Mouse (Mus musculus) kidney, embryonic 16.5 days (tissue): ENCODE results near the gene Nxpe5. TPM values are rescaled to one million over a fixed set of nuclear protein-coding genes. Genes with fewer than 3 reads are reported as not detected.
"Not testable (repeated sequence)": the region's sequence is repeated elsewhere in the genome, so short reads cannot be mapped to it uniquely, and the experiment has no call there.

Experiments
- ATAC-seq: fragments of 200-750 bp; cut with Nextera tagmentation; 2 replicates; pipeline ENCODE4 v1.8.0; 2017; ENCODE audit warnings: moderate TSS enrichment; ENCODE audit not compliant: low FRiP score, low TSS enrichment
- H3K27ac ChIP-seq: fragments of 300-500 bp; sonication (generic); 2 replicates; pipeline ENCODE4 v1.5.1; 2014; ENCODE audit warnings: low read length
- H3K27me3 ChIP-seq: fragments of 300-500 bp; sonication (generic); 2 replicates; pipeline ENCODE4 v1.6.1; 2014; ENCODE audit warnings: low read length, control low read depth, mixed read lengths; ENCODE audit not compliant: insufficient read depth
- H3K36me3 ChIP-seq: fragments of 300-500 bp; sonication (generic); 2 replicates; pipeline ENCODE4 v1.6.1; 2014; ENCODE audit warnings: low read length, control low read depth, mixed read lengths; ENCODE audit not compliant: insufficient read depth
- H3K4me1 ChIP-seq: fragments of 300-500 bp; sonication (generic); 2 replicates; pipeline ENCODE4 v1.6.1; 2014; ENCODE audit warnings: low read length, control low read depth, mixed read lengths; ENCODE audit not compliant: insufficient read depth
- H3K4me2 ChIP-seq: fragments of 300-500 bp; sonication (generic); replicated peaks from 2 replicates; pipeline ENCODE4 v1.6.1; 2014; ENCODE audit warnings: low read depth, low read length
- H3K4me3 ChIP-seq: fragments of 300-500 bp; sonication (generic); 2 replicates; pipeline ENCODE4 v1.5.1; 2014; ENCODE audit warnings: mild to moderate bottlenecking, low read length
- H3K9ac ChIP-seq: fragments of 300-500 bp; sonication (generic); replicated peaks from 2 replicates; pipeline ENCODE4 v1.6.1; 2014; ENCODE audit warnings: low read length
- H3K9me3 ChIP-seq: fragments of 300-500 bp; sonication (generic); 2 replicates; pipeline ENCODE4 v1.6.1; 2016; ENCODE audit warnings: low read length, control low read depth
- WGBS: fragments of 180-500 bp; shearing (Covaris S2); extraction: QIAGEN DNeasy Blood & Tissue Kit; methylation state at CpG from one replicate; pipeline ENCODE4 v1.1.7; 2014; 5-methylcytosine and 5-hydroxymethylcytosine counted together
- polyA plus RNA-seq: library from polyadenylated mRNA; unstranded; fragments of >200 nt; fragmentation: Nextera tagmentation; extraction: Ambion mirVana; gene quantifications from 2 replicates; pipeline ENCODE4 v1.2.1, GENCODE M21; 2015

The Nxpe5 gene
- polyA plus RNA-seq, 1 experiment from 2014 or later, result 0.06 TPM

DNA sequence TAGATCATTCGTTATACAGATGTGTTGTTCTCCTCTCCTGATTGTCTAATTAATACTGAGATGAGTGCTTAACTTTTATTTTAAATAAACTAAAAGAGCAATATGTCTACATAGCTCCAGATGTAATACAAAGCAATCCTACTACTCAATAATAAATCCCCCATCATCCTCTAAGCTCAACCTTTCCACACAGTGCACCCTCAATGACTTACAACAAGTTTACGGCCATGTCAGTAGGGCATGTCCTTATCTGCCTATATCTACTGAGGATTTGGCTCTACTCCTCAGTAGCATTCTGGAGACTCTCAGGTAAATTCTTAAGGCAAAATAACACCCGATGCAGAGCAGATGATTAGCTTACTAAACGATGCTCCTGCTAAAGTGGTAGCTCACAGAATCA lies 17.8 kb upstream of the Nxpe5 start:
- H3K9me3 ChIP-seq, result peaks cover 4% of the 10 kb centered on the region
- no peak overlapping the region for H3K4me2 ChIP-seq
- H3K4me1 ChIP-seq, result no peaks in the 10 kb centered on the region
- 82% methylated on average over 4 of the region's 4 CpGs for WGBS
- H3K27ac ChIP-seq, result no peak overlapping the region
- H3K36me3 ChIP-seq, result no peaks in the 10 kb centered on the region
- H3K4me3 ChIP-seq, result no peak overlapping the region
- H3K9ac ChIP-seq, result no peak overlapping the region
- H3K27me3 ChIP-seq, result no peaks in the 10 kb centered on the region
- no peak for ATAC-seq

DNA sequence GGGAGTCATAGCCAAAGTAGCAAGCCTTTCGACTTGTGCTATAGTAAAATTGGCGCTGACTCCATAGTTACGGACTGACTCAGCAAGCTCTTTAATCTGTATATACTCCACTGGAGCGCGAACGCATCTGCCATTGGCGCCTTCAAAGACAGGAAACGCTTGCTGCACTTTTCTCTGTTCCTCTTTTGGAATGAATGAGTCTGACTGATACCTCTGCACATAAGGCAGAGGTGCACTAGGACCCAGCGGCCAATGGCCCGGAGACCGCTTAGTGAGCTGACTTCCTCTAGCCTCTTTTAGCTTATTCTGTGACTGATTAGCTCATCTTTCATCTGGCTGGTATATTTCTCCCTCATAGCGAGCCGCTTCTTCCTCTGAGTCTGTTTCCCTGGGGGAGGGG lies 9.1 kb upstream of the Nxpe5 start:
- ATAC-seq, H3K9ac ChIP-seq, H3K4me1 ChIP-seq, H3K36me3 ChIP-seq, H3K4me3 ChIP-seq, H3K27me3 ChIP-seq, H3K4me2 ChIP-seq, H3K27ac ChIP-seq: not testable (repeated sequence)
- peaks cover 21% of the 10 kb centered on the region for H3K9me3 ChIP-seq
- WGBS, result 94% methylated on average over 13 of the region's 13 CpGs

DNA sequence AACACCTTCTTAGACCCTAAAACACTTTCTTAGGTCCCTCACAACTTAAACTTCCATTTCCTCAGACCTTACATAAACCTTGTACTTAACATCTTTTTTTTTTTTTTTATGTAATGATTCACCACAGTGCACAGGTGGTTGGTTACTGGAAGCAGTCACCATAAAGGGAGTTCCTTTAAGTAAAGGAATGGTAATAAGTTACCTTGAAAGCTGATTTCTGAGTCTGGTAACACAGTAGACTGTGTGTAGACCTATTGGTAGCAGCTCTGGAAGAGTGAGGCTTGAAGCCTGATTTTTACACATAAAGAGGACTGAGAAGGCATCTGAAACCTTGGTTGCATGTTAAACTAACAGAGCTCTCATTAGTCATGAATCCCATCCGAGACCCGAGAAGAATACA lies 5.8 kb upstream of the Nxpe5 start:
- H3K4me1 ChIP-seq, result 0 out of 2 replicates have a peak, but pooled peaks cover 4% of the 10 kb centered on the region
- H3K9me3 ChIP-seq, result peaks cover 21% of the 10 kb centered on the region
- no peaks in the 10 kb centered on the region for H3K27me3 ChIP-seq
- H3K4me2 ChIP-seq, result no peak overlapping the region
- peak; percentile 89 for ATAC-seq
- H3K36me3 ChIP-seq, result no peaks in the 10 kb centered on the region
- H3K4me3 ChIP-seq, result no peak overlapping the region
- WGBS, result 20% methylated on average over 2 of the region's 2 CpGs
- no peak overlapping the region for H3K9ac ChIP-seq
- H3K27ac ChIP-seq, result peak overlapping the region; percentile 79

DNA sequence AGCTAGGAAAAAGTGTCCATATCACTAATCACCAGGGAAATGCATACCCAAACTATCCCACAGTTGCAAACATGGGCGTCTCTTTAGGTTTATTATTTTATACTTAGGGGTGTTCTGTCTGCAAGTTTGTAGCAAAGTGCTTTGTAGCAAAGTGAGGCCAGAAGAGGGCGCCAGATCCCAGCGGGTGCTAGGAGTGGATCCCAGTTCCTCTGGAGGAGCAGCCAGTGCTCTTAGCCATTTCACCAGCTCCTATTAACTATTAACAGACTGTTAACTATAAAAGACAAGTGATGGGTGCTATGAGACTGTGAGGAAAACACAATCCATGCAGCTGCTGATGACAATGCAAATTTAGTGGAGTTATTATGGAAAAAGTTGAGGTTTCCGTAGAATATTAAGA lies 3.6 kb upstream of the Nxpe5 start:
- Histone ChIP-seq H3K36me3 (no peaks in the 10 kb centered on the region), H3K4me1 (0 out of 2 replicates have a peak, but pooled peaks cover 4% of the 10 kb centered on the region), H3K9me3 (peaks cover 5% of the 10 kb centered on the region; the same call in 1 of the 2 replicates), H3K4me2 (no peak overlapping the region), H3K9ac (no peak overlapping the region), H3K27me3 (no peaks in the 10 kb centered on the region), H3K4me3 (no peak overlapping the region), H3K27ac (no peak overlapping the region)
- 22% methylated on average over 4 of the region's 4 CpGs for WGBS
- peak; percentile 81; the same call in 1 of the 2 replicates for ATAC-seq

DNA sequence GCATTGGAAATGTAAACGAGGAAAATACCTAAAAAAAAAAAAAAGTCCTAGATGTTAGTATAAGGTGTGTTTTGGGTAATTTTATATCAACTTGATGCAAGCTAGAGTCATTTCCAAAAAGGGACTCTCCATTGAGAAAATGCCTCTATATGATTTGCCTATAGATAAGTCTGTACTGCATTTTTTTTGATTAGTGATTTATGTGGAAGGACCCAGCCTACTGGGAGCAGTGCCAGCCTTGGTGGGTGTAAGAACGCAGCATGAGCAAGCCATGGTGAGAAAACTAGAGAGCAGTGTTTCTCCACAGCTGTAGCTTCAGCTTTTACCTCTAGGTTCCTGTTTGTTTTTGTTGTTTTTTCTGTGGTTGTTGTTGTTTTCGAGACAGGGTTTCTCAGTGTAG lies 2.4 kb upstream of the Nxpe5 start:
- Histone ChIP-seq H3K4me3 (no peak overlapping the region), H3K27me3 (no peaks in the 10 kb centered on the region), H3K27ac (no peak overlapping the region), H3K4me2 (no peak overlapping the region), H3K4me1 (0 out of 2 replicates have a peak, but pooled peaks cover 4% of the 10 kb centered on the region), H3K36me3 (no peaks in the 10 kb centered on the region), H3K9me3 (no peaks in the 10 kb centered on the region), H3K9ac (no peak overlapping the region)
- WGBS, result 53% methylated on average over 3 of the region's 3 CpGs
- ATAC-seq, result no peak

DNA sequence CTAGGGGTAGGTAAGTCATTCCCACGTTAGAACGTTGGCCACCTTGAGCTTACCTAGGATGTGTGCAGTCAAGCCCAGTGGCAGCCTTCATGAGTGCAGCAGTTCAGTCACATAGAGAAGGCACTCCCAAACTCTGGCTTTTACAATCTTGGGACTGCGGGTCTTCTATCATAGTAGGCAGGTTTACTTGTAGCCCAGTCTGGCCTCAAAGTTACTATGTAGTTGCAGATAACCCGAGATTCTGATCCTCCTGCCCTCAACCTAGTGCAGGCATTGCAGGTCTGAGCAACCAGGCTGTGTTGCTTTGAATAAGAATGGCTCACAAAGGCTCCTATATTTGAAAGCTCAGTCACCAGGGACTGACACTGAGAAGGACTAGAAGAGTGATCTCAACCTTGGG lies 793 bp downstream of the Nxpe5 start:
- H3K27me3 ChIP-seq, result no peaks in the 10 kb centered on the region
- no peaks in the 10 kb centered on the region for H3K36me3 ChIP-seq
- no peak overlapping the region for H3K27ac ChIP-seq
- H3K4me3 ChIP-seq, result no peak overlapping the region
- no peaks in the 10 kb centered on the region for H3K9me3 ChIP-seq
- no peak for ATAC-seq
- WGBS, result 76% methylated on average over 4 of the region's 4 CpGs
- H3K4me2 ChIP-seq, result no peak overlapping the region
- H3K4me1 ChIP-seq, result no peaks in the 10 kb centered on the region
- no peak overlapping the region for H3K9ac ChIP-seq

DNA sequence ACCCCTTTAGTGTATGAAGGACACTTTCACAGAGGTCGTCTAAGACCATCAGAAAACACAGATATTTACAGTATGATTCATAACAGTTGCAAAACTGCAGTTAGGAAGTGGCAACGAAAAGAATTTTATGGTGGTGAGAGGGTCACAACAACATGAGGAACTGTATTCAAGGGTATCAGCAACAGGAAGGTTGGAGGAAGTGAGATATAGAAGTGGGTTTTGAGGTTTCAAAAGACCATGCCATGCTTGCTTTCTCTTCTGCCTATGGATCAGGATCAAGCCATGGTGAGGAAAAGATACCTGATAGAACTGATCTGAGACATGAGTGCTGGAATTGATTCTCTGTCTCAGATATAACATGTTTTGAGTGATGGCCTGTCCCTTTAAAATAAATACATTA lies 1.7 kb downstream of the Nxpe5 start:
- no peak for ATAC-seq
- H3K27ac ChIP-seq, result no peak overlapping the region

DNA sequence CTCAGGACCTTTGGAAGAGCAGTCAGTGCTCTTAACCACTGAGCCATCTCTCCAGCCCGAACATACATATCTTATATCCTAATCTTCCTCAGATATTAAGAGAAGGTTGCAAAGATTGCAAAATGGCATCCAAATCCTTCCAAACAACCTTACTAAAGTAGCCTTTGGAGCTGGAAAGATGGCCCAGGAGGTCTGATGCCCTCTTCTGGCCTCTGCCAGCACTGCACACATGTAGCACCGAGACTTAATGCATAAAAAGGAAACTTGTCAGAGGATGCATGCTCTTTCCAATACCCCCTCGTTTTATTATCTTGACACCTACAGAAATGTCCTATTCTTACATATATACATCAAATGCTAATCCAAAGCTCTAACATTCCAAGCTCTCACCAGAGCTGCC lies 2.3 kb downstream of the Nxpe5 start:
- no peaks in the 10 kb centered on the region; the same call in 1 of the 2 replicates for H3K4me1 ChIP-seq
- H3K36me3 ChIP-seq, result no peaks in the 10 kb centered on the region
- ATAC-seq, result no peak
- no peak overlapping the region for H3K4me2 ChIP-seq
- H3K9ac ChIP-seq, result no peak overlapping the region
- WGBS, result 63% methylated on average over 3 of the region's 3 CpGs
- H3K27me3 ChIP-seq, result no peaks in the 10 kb centered on the region
- no peak overlapping the region for H3K27ac ChIP-seq
- no peak overlapping the region for H3K4me3 ChIP-seq
- H3K9me3 ChIP-seq, result no peaks in the 10 kb centered on the region

More for the DNA sequence above, 1.7 kb downstream of the Nxpe5 start:
- Histone ChIP-seq H3K36me3 (no peaks in the 10 kb centered on the region), H3K4me2 (no peak overlapping the region), H3K4me1 (no peaks in the 10 kb centered on the region), H3K9me3 (no peaks in the 10 kb centered on the region), H3K9ac (no peak overlapping the region), H3K27me3 (no peaks in the 10 kb centered on the region), H3K4me3 (no peak overlapping the region)
- WGBS, result 72% methylated on average over 2 of the region's 2 CpGs

DNA sequence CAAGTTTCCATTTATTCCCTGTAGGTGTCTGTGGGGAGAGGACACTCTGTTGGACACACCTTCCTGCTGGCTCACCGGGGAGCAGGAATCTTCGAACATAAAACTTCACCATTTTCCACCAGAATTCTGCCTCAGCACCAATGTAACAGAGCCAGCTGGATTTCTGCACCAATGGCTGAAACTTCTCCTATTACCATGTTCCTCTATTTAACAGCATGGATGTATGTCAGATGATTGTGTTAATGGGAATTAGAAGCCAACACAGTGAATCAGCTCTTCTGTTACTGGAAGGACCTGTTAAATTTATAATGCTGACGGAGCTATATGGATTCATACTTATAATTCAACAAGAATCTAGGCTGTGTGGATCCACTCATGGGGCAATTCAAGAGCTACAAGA lies 3.8 kb downstream of the Nxpe5 start:
- 81% methylated on average over 3 of the region's 3 CpGs for WGBS
- Histone ChIP-seq H3K4me3 (no peak overlapping the region), H3K4me2 (no peak overlapping the region), H3K36me3 (no peaks in the 10 kb centered on the region), H3K4me1 (peaks cover 5% of the 10 kb centered on the region), H3K27me3 (no peaks in the 10 kb centered on the region), H3K9me3 (no peaks in the 10 kb centered on the region), H3K27ac (no peak overlapping the region), H3K9ac (no peak overlapping the region)
- ATAC-seq, result no peak

DNA sequence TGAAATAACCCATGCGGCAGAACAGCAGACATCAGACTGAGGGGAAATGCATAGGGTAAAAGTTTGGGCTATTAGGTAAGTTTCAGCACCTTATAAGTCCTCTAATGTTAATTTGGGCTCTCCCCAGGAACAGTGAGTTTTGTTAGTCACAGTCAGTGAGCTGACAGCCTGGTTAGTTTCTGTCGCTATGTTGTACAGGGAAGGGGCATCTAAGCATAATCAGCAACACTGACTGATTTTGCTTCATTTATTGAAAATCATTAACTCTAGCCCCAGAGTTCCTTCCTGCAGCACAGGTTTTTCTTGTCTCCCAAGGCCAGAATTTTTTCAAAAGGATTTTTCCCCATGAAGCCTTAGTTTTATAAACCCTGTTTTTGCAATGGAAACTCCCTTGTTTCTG lies 8.1 kb downstream of the Nxpe5 start:
- H3K4me2 ChIP-seq, result no peak overlapping the region
- no peak overlapping the region for H3K4me3 ChIP-seq
- H3K27ac ChIP-seq, result peak overlapping the region; percentile 89
- 55% methylated on average over 2 of the region's 2 CpGs for WGBS
- no peaks in the 10 kb centered on the region for H3K9me3 ChIP-seq
- no peaks in the 10 kb centered on the region for H3K27me3 ChIP-seq
- H3K4me1 ChIP-seq, result peaks cover 9% of the 10 kb centered on the region
- ATAC-seq, result peak; percentile 63; the same call in 1 of the 2 replicates
- no peaks in the 10 kb centered on the region for H3K36me3 ChIP-seq
- no peak overlapping the region for H3K9ac ChIP-seq
